Mouse (Mus musculus): ENCODE data around the gene Igsf9b. TPM values are rescaled to one million over a fixed set of nuclear protein-coding genes. Genes with fewer than 3 reads are reported as not detected.

The Igsf9b gene
- 25.8 and 28.6 TPM in 2 replicates for polyA plus RNA-seq (2015; fragmentation: Nextera tagmentation; extraction: Ambion mirVana)

DNA sequence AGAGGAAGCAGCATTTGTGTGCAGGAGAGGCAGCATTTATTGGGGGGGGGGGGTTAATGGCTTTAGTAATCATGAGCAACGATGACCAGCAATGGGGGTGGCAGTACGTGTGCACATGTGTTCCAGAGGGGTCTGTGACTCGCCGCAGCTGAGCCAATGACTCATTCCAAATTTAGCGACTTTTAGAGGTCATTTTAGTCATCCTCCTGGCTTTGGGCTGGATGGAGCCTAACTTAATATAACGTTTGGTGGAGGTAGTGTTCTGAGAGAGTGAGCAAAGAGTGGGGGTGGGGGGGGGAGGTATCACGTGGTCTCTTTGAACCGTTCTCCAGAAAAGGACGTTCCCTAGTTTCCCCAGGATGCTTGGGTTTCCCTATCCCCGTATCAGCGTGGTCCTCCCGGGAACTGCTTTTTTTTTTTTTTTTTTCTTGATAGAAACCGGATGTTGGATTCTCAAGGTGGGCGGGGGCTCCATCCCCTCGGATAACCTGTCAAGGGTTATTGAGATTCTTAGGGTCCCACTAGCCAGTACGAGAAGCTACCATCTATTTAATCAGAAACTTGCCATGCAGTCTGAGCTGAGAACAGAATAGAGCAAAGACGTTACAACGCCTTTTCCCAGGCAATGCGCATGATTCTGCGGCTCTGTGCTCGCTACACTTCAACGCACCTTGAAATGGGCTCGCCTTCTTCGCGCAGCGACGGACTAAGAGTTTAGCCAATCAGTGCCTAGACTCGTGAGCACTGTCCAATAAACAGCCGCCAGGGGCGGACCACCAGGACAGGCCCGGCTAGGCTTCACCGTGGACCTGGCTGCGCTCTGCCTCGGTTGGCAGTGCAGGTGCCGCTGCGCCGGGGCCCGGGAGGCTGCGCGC is at the start of gene Igsf9b:
Gene Igsf9b, plus strand, starts transcription at position 794 of the 875 bp plus-strand sequence.

DNA sequence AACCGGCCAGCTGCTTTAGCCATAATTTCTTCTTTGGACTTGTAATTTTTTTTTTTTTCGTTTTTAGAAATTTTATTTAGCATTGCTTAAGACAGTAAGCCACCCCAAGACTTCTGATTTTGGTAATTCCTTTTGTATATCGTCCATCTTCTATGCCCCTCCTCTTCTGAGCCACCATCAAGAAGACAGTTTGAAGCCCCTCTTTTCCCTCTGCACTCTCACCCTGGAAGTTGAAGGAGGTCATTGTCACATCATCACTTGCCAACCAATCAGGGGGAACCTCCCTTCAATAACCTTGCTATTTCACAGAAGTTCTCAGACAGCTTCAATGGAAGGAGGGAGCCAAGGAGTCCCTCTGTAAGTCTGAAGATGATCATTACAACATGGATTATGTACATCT is 97.5 kb downstream of the Igsf9b start, which contains the start of gene Spata19:
Gene Spata19, plus strand, starts transcription at position 301 of the 400 bp plus-strand sequence.

Other genes with a start within 250 kb of the Igsf9b start
- gene Jam3, start 143.8 kb upstream of the Igsf9b start, polyA plus RNA-seq (2015; fragmentation: Nextera tagmentation; extraction: Ambion mirVana): 35.9 and 37.5 TPM in 2 replicates
- gene Spata19, start 97.6 kb downstream of the Igsf9b start, polyA plus RNA-seq (2015; fragmentation: Nextera tagmentation; extraction: Ambion mirVana): not detected in 2 replicates

Measured in neural tube, postnatal 0 days (tissue).